Mouse (Mus musculus) intestine, postnatal 0 days (tissue): ENCODE results near the gene Ethe1. TPM values are rescaled to one million over a fixed set of nuclear protein-coding genes. Genes with fewer than 3 reads are reported as not detected.

Experiments used
- ATAC-seq: fragments of 200-750 bp; cut with Nextera tagmentation; 2 replicates; pipeline ENCODE4 v1.8.0; 2017; ENCODE audit warnings: mild to moderate bottlenecking, moderate TSS enrichment, moderate library complexity
- H3K27ac ChIP-seq: fragments of 300-500 bp; sonication (generic); 2 replicates; pipeline ENCODE4 v1.5.1; 2014; ENCODE audit warnings: mild to moderate bottlenecking, low read depth, low read length, moderate library complexity
- H3K27me3 ChIP-seq: fragments of 300-500 bp; sonication (generic); replicated peaks from 2 replicates; pipeline ENCODE4 v1.6.1; 2014; ENCODE audit warnings: low read length, mixed read lengths; ENCODE audit not compliant: control insufficient read depth, insufficient read depth
- H3K36me3 ChIP-seq: fragments of 300-500 bp; sonication (generic); 2 replicates; pipeline ENCODE4 v1.6.1; 2014; ENCODE audit warnings: mild to moderate bottlenecking, moderate library complexity; ENCODE audit not compliant: control insufficient read depth, insufficient read depth
- H3K4me1 ChIP-seq: fragments of 300-500 bp; sonication (generic); replicated peaks from 2 replicates; pipeline ENCODE4 v1.6.1; 2014; ENCODE audit warnings: antibody characterized with exemption, low read length, mixed read lengths; ENCODE audit not compliant: control insufficient read depth, insufficient read depth
- H3K4me2 ChIP-seq: fragments of 300-500 bp; sonication (generic); replicated peaks from 2 replicates; pipeline ENCODE4 v1.6.1; 2014; ENCODE audit warnings: low read depth, mild to moderate bottlenecking, moderate library complexity
- H3K4me3 ChIP-seq: fragments of 300-500 bp; sonication (generic); 2 replicates; pipeline ENCODE4 v1.5.1; 2014; ENCODE audit warnings: low read depth, low read length
- H3K9ac ChIP-seq: fragments of 300-500 bp; sonication (generic); 2 replicates; pipeline ENCODE4 v1.6.1; 2014; ENCODE audit warnings: mild to moderate bottlenecking, low read depth, low read length
- H3K9me3 ChIP-seq: fragments of 300-500 bp; sonication (generic); 2 replicates; pipeline ENCODE4 v1.6.1; 2016; ENCODE audit warnings: mixed run types; ENCODE audit not compliant: control insufficient read depth
- CTCF ChIP-seq: sonication (generic); IDR thresholded peaks from 2 replicates; pipeline ENCODE4 v1.5.1; 2016; ENCODE audit warnings: low read depth, mild to moderate bottlenecking, control low read depth, antibody characterized with exemption, moderate library complexity
- WGBS: fragments of 180-500 bp; shearing (Covaris S2); extraction: QIAGEN DNeasy Blood & Tissue Kit; methylation state at CpG from one replicate; pipeline ENCODE4 v1.1.7; 2014; 5-methylcytosine and 5-hydroxymethylcytosine counted together
- polyA plus RNA-seq: library from polyadenylated mRNA; unstranded; fragments of >200 nt; fragmentation: Nextera tagmentation; extraction: Ambion mirVana; gene quantifications from 2 replicates; pipeline ENCODE4 v1.2.1, GENCODE M21; 2015

Gene Ethe1
- polyA plus RNA-seq, 1 experiment from 2014 or later, result 25.4 TPM

GRCm38 (mm10) chr7:24638026-24638856 lies 50.9 kb downstream of the Ethe1 start:
- no peaks in the 10 kb centered on the region for H3K9me3 ChIP-seq
- H3K4me1 ChIP-seq, result no peaks in the 10 kb centered on the region
- WGBS, result 2% methylated on average over 35 of the region's 35 CpGs
- H3K4me2 ChIP-seq, result peak overlapping the region; percentile 85
- H3K9ac ChIP-seq, result no peak overlapping the region
- no peak overlapping the region for H3K27ac ChIP-seq
- no peaks in the 10 kb centered on the region for H3K36me3 ChIP-seq
- H3K4me3 ChIP-seq, result peak overlapping the region; percentile 45
- TF ChIP-seq CTCF, result no peak
- H3K27me3 ChIP-seq, result peaks cover 36% of the 10 kb centered on the region
- ATAC-seq, result peak; percentile 47

GRCm38 (mm10) chr7:24640450-24640849 lies 53.1 kb downstream of the Ethe1 start:
- Histone ChIP-seq H3K9me3 (no peaks in the 10 kb centered on the region), H3K4me2 (no peak overlapping the region), H3K4me1 (no peaks in the 10 kb centered on the region), H3K9ac (no peak overlapping the region), H3K27ac (no peak overlapping the region), H3K4me3 (no peak overlapping the region), H3K27me3 (peaks cover 36% of the 10 kb centered on the region), H3K36me3 (no peaks in the 10 kb centered on the region)
- TF ChIP-seq CTCF, result no peak
- 59% methylated on average over 13 of the region's 13 CpGs for WGBS
- ATAC-seq, result no peak

GRCm38 (mm10) chr7:24642491-24642890 lies 55.1 kb downstream of the Ethe1 start:
- 17% methylated on average over 9 of the region's 9 CpGs for WGBS
- Histone ChIP-seq H3K36me3 (no peaks in the 10 kb centered on the region), H3K4me3 (no peak overlapping the region), H3K27me3 (peaks cover 25% of the 10 kb centered on the region), H3K9me3 (no peaks in the 10 kb centered on the region), H3K27ac (no peak overlapping the region), H3K4me2 (no peak overlapping the region), H3K4me1 (no peaks in the 10 kb centered on the region), H3K9ac (no peak overlapping the region)
- TF ChIP-seq CTCF, result peak; percentile 84
- ATAC-seq, result no peak

- no peaks in the 10 kb centered on the region for H3K9me3 ChIP-seq
- H3K27ac ChIP-seq, result no peak overlapping the region
- no peak for TF ChIP-seq CTCF
- H3K4me2 ChIP-seq, result no peak overlapping the region
- no peak for ATAC-seq
- no peak overlapping the region for H3K4me3 ChIP-seq
- H3K9ac ChIP-seq, result no peak overlapping the region
- WGBS, result 82% methylated on average over 6 of the region's 6 CpGs
- peaks cover 13% of the 10 kb centered on the region; the same call in 1 of the 2 replicates for H3K27me3 ChIP-seq
- H3K4me1 ChIP-seq, result no peaks in the 10 kb centered on the region
- H3K36me3 ChIP-seq, result no peaks in the 10 kb centered on the region
These were observed 57.1 kb downstream of the Ethe1 start for GRCm38 (mm10) chr7:24644492-24644891.

- H3K27ac ChIP-seq, result no peak overlapping the region
- ATAC-seq, result no peak
- 65% methylated on average over 7 of the region's 7 CpGs for WGBS
- no peak for TF ChIP-seq CTCF
- H3K9me3 ChIP-seq, result no peaks in the 10 kb centered on the region
- no peak overlapping the region for H3K4me2 ChIP-seq
- no peak overlapping the region for H3K9ac ChIP-seq
- H3K4me1 ChIP-seq, result no peaks in the 10 kb centered on the region
- H3K4me3 ChIP-seq, result no peak overlapping the region
- peaks cover 13% of the 10 kb centered on the region; the same call in 1 of the 2 replicates for H3K27me3 ChIP-seq
- H3K36me3 ChIP-seq, result no peaks in the 10 kb centered on the region
These were observed 57.7 kb downstream of the Ethe1 start for GRCm38 (mm10) chr7:24644996-24645395.

- no peak overlapping the region for H3K9ac ChIP-seq
- H3K4me2 ChIP-seq, result no peak overlapping the region
- peaks cover 2% of the 10 kb centered on the region; the same call in 1 of the 2 replicates for H3K27me3 ChIP-seq
- H3K9me3 ChIP-seq, result no peaks in the 10 kb centered on the region
- no peaks in the 10 kb centered on the region for H3K4me1 ChIP-seq
- H3K4me3 ChIP-seq, result no peak overlapping the region
- no peak for TF ChIP-seq CTCF
- WGBS, result 55% methylated on average over 7 of the region's 7 CpGs
- H3K27ac ChIP-seq, result no peak overlapping the region
- no peak for ATAC-seq
- no peaks in the 10 kb centered on the region for H3K36me3 ChIP-seq
These were observed 59.1 kb downstream of the Ethe1 start for GRCm38 (mm10) chr7:24646486-24646885.
